Mouse (Mus musculus) hindbrain, postnatal 0 days (tissue): ENCODE measurements around the gene Stom. TPM values are rescaled to one million over a fixed set of nuclear protein-coding genes. Genes with fewer than 3 reads are reported as not detected.

Experiments used
- ATAC-seq: fragments of 200-750 bp; cut with Nextera tagmentation; 2 replicates; pipeline ENCODE4 v1.8.0; 2017; ENCODE audit warnings: mild to moderate bottlenecking, moderate TSS enrichment, moderate library complexity
- DNase-seq: peaks from one replicate; pipeline ENCODE4 v3.0.0-alpha.2; 2015; ENCODE audit warnings: low spot score
- H3K27ac ChIP-seq: fragments of 300-500 bp; sonication (generic); 2 replicates; pipeline ENCODE4 v1.5.1; 2014; ENCODE audit warnings: mild to moderate bottlenecking
- H3K27me3 ChIP-seq: fragments of 300-500 bp; sonication (generic); 2 replicates; pipeline ENCODE4 v1.6.1; 2014; ENCODE audit warnings: low read length, mixed read lengths; ENCODE audit not compliant: insufficient read depth
- H3K36me3 ChIP-seq: fragments of 300-500 bp; sonication (generic); 2 replicates; pipeline ENCODE4 v1.6.1; 2014; ENCODE audit warnings: low read length, mixed read lengths; ENCODE audit not compliant: insufficient read depth
- H3K4me1 ChIP-seq: fragments of 300-500 bp; sonication (generic); 2 replicates; pipeline ENCODE4 v1.6.1; 2014; ENCODE audit warnings: antibody characterized with exemption, low read length, mixed read lengths; ENCODE audit not compliant: insufficient read depth
- H3K4me2 ChIP-seq: fragments of 300-500 bp; sonication (generic); 2 replicates; pipeline ENCODE4 v1.6.1; 2014; ENCODE audit warnings: low read depth, mild to moderate bottlenecking, low read length, moderate library complexity, mixed read lengths
- H3K4me3 ChIP-seq: fragments of 300-500 bp; sonication (generic); 2 replicates; pipeline ENCODE4 v1.5.1; 2014; ENCODE audit warnings: low read length
- H3K9ac ChIP-seq: fragments of 300-500 bp; sonication (generic); replicated peaks from 2 replicates; pipeline ENCODE4 v1.6.1; 2014; ENCODE audit warnings: mild to moderate bottlenecking, low read length, moderate library complexity, mixed read lengths
- H3K9me3 ChIP-seq: fragments of 300-500 bp; sonication (generic); 2 replicates; pipeline ENCODE4 v1.6.1; 2016; ENCODE audit warnings: low read length, mixed read lengths
- CTCF ChIP-seq: IDR thresholded peaks from 2 replicates; pipeline ENCODE4 v1.5.1; 2016; ENCODE audit warnings: antibody characterized with exemption, control low read depth, low read depth
- WGBS: fragments of 180-500 bp; shearing (Covaris S2); extraction: QIAGEN DNeasy Blood & Tissue Kit; methylation state at CpG from one replicate; pipeline ENCODE4 v1.1.7; 2014; 5-methylcytosine and 5-hydroxymethylcytosine counted together
- polyA plus RNA-seq: library from polyadenylated mRNA; unstranded; fragments of >200 nt; fragmentation: Nextera tagmentation; extraction: Ambion mirVana; gene quantifications from 2 replicates; pipeline ENCODE4 v1.2.1, GENCODE M21; 2015
- total RNA-seq: library from RNA; depleted of rRNA; stranded (reverse); fragments of >200 nt; gene quantifications from 2 replicates; pipeline ENCODE4 v1.2.3, GENCODE M21; 2014

The Stom gene
- total and polyA plus RNA-seq, 2 experiments from 2014 or later: 30.8 to 35.5 TPM

DNA sequence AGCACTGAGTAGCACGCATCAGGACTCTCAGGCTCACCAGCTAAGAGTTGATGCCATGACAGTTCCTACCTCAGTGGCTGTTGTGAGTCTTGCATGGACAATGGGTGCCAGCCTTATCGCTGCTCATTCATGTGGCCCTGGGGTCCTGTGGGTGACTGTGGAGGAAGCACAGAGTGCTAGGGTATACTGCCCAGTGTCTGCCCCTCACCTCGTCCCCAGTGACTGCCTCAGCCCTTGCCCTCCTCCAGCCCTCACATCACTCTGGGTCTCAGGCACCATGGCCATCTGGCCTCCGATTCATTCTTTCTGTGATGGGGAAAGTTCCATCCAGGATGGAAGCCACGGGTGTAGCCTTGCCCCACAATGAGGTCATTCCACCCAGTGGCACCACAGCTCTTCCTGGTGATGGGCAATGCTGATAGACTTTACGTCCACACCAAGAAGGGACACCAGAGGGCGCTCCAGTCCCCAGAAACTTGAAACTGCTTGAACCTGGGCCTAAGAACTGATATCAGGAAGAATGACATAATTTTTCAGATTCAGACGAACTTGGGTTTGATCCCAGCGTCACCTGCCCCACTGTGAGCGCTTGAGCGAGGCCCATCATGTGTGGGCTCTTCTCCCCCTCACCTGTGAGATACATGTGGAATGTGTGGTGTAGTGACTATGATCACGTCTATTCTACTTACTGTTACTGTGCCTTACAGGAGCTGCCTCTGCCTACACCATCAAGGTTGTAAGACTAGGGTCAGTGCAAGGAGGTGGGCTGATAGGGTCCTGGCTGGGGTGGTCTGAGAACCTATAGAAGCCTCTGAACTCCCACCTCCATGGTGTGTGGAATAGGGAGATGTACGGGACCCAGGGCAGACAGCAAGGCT, 47.8 kb downstream of the Stom start:
- ATAC-seq: peak; percentile 58
- Histone ChIP-seq H3K4me2 (no peak overlapping the region), H3K4me1 (no peaks in the 10 kb centered on the region), H3K9ac (no peak overlapping the region), H3K36me3 (no peaks in the 10 kb centered on the region), H3K27me3 (no peaks in the 10 kb centered on the region), H3K27ac (no peak overlapping the region), H3K4me3 (no peak overlapping the region), H3K9me3 (no peaks in the 10 kb centered on the region)
- WGBS: 40% methylated on average over 13 of the region's 13 CpGs
- DNase-seq: peak; percentile 87
- TF ChIP-seq CTCF: peak; percentile 89

DNA sequence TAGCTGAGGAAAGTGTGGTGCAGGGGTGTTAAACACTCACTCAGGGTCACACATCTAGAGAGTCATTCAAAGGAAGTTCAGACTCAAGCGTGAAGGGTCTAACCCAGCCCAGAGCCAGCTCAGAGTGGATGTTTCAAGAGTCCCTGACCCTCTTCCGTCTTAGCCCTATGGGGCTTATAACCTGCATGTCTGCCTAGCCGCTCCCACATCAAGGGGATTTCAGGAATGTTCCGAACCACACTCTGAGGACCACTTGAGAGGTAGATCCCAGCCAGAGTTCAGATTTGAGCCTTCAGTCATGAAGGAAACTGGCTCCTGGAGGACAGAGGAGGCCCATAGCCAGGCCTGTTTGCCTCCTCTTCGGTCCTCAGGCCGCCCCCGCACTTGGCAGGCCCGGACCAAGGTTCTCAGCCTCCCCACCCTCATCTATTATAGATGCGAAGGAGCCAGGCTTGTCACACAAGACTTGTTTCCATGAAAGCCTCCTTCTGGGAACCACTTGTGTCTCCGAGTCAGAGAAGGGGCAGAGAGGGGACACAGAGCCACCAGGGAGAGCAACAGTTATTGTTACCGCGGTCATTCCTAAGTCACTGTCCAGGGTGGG, 49.7 kb downstream of the Stom start:
- Histone ChIP-seq H3K4me1 (no peaks in the 10 kb centered on the region; the same call in 1 of the 2 replicates), H3K27me3 (peaks cover 3% of the 10 kb centered on the region), H3K9ac (no peak overlapping the region), H3K36me3 (no peaks in the 10 kb centered on the region), H3K4me2 (no peak overlapping the region), H3K9me3 (no peaks in the 10 kb centered on the region), H3K4me3 (no peak overlapping the region), H3K27ac (no peak overlapping the region)
- 78% methylated on average over 12 of the region's 12 CpGs for WGBS
- no peak for TF ChIP-seq CTCF
- DNase-seq (no peak), ATAC-seq (no peak)

DNA sequence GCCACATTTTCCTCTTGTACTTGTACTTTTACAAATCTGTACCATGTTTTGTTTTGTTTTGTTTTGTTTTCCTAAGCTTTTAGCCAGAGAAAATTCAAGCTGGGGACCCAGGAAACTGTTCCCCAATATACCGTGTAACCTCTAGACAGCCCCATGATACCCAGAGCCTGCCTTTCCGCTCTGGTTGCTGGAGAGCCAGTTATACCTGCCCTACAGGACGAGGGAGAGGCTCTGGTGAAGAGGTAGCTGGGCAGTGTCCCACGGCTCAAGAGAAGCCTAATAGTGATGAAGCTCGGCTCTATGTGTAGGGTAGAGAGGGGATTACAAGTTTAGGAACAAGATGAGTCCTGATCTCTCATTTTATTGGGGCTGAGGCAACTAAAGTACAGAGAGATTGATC, 51.6 kb downstream of the Stom start:
- Histone ChIP-seq H3K4me2 (no peak overlapping the region), H3K4me3 (no peak overlapping the region), H3K27ac (no peak overlapping the region), H3K9ac (no peak overlapping the region), H3K36me3 (no peaks in the 10 kb centered on the region), H3K27me3 (peaks cover 3% of the 10 kb centered on the region), H3K9me3 (no peaks in the 10 kb centered on the region), H3K4me1 (no peaks in the 10 kb centered on the region; the same call in 1 of the 2 replicates)
- 84% methylated on average over 5 of the region's 5 CpGs for WGBS
- ATAC-seq: no peak
- TF ChIP-seq CTCF: no peak
- DNase-seq: no peak

DNA sequence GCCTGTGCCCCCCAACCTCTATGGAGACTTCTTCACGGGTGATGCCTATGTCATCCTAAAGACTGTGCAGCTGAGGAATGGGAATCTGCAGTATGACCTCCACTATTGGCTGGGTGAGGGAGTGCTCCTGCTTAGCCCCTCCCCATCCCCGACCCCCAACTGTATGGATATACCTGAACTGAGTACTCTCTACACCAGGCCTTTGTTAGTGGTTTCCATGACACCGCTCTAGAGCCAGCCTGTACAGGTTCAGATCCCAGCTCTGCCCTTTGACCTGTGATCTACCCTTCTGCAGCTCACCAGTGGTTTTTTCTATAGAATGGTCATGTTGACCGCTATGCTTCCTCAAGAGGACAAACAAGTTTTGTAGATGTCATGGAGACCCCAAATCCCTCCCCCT, 52.8 kb downstream of the Stom start:
- no peak for TF ChIP-seq CTCF
- Histone ChIP-seq H3K4me1 (no peaks in the 10 kb centered on the region; the same call in 1 of the 2 replicates), H3K27me3 (peaks cover 3% of the 10 kb centered on the region), H3K36me3 (no peaks in the 10 kb centered on the region), H3K9ac (no peak overlapping the region), H3K9me3 (no peaks in the 10 kb centered on the region), H3K27ac (no peak overlapping the region), H3K4me2 (no peak overlapping the region), H3K4me3 (no peak overlapping the region)
- no peak for DNase-seq
- ATAC-seq: no peak
- 87% methylated on average over 4 of the region's 4 CpGs for WGBS

DNA sequence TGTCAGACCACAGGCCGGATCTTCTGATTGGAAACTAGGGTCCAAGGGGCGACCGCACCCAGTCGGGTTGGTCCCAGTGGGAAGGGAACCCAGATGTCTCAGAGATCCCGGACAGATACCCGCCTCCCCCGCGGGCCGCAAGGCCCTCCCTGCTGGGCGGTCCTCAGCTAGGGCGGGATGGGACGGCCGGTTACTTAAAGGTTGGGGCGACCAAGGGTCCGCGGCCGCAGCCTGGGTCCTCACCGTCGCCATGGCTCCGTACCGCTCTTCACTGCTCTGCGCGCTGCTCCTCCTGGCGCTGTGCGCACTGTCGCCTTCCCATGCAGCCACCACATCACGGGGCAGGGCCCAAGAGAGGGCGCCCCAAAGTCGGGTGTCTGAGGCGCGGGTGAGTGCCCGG, 54.6 kb downstream of the Stom start:
- H3K4me2 ChIP-seq: peak overlapping the region; percentile 53
- ATAC-seq (0 out of 2 replicates have a peak, but pooled peaks have one; percentile 30), DNase-seq (no peak)
- WGBS: 6% methylated on average over 32 of the region's 32 CpGs
- no peaks in the 10 kb centered on the region for H3K36me3 ChIP-seq
- no peaks in the 10 kb centered on the region for H3K9me3 ChIP-seq
- H3K9ac ChIP-seq: no peak overlapping the region; the same call in 1 of the 2 replicates
- no peaks in the 10 kb centered on the region; the same call in 1 of the 2 replicates for H3K4me1 ChIP-seq
- no peak overlapping the region for H3K27ac ChIP-seq
- peak overlapping the region; percentile 27 for H3K4me3 ChIP-seq
- TF ChIP-seq CTCF: no peak
- peaks cover 3% of the 10 kb centered on the region for H3K27me3 ChIP-seq

DNA sequence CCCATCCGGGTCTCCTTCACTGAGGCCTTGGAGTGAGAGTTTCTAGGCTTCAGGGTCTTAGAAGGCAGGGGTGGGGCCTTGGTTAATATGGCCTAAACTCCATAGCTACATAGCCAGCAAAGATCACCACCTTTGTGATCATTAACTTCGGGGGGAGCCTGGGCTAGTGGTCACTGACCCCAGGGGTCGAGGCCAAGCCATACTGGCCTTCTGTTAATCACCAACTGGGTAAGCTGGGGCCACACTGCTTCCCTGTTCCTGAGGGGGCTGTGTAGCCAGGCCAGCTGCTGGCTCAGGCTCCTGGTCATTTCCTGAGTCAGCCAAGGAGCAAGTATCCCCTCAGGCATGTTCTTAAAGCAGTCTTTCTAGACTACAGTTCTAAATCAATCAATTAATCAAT, 56.8 kb downstream of the Stom start:
- no peaks in the 10 kb centered on the region for H3K36me3 ChIP-seq
- WGBS: 73% methylated on average over 3 of the region's 3 CpGs
- H3K4me3 ChIP-seq: no peak overlapping the region
- H3K27me3 ChIP-seq: peaks cover 3% of the 10 kb centered on the region
- H3K9ac ChIP-seq: no peak overlapping the region
- H3K27ac ChIP-seq: no peak overlapping the region
- H3K4me1 ChIP-seq: no peaks in the 10 kb centered on the region; the same call in 1 of the 2 replicates
- no peak overlapping the region for H3K4me2 ChIP-seq
- ATAC-seq (no peak), DNase-seq (no peak)
- no peak for TF ChIP-seq CTCF
- no peaks in the 10 kb centered on the region for H3K9me3 ChIP-seq
